ENCODE assay signal across 14 mouse cellular contexts in the genomic region with DNA sequence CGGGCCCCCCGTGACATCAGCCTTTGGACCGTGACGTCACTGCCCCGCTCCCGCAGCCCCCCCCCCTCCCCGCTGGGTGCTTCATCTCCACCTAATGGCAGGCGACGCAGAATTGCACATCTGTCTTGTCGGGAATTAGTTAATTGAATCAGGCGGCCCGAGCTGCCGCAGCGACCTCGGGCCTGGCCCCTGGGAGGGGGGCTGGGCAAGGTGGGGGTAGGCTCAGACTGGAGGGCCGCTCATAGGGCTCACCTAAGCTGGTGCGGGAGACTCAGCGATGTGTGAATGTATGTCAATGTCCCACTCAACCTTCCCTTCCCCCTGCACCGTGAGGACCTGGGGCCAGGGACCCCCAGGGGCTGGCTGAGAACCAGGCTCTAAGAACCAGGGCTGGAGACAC. TPM values are rescaled to one million over a fixed set of nuclear protein-coding genes. Genes with fewer than 3 reads are reported as not detected.
DNase-seq lines count a peak whose midpoint lies in the region; ATAC-seq and TF ChIP-seq lines count a peak whose summit lies in the region.
"Had no signal": no experiment of that assay in that cellular context is flagged by ENCODE, and none has a peak within 500 bp of the region (broad histone marks: within the 10 kb centered on the region; RNA-seq: fewer than 3 reads in every experiment).

No protein-coding gene starts in this region.

- no peaks in the 10 kb centered on the region for H3K9me3 ChIP-seq in kidney, embryonic 15.5 days (replicated peaks)
- H3K9me3 ChIP-seq in embryonic facial prominence, embryonic 15.5 days (replicated peaks) = no peaks in the 10 kb centered on the region
- H3K9me3 ChIP-seq in hindbrain, postnatal 0 days (ENCODE audit: low read length) = no peaks in the 10 kb centered on the region
- no peaks in the 10 kb centered on the region for H3K9me3 ChIP-seq in neural tube, embryonic 13.5 days
- H3K9me3 ChIP-seq in intestine, embryonic 16.5 days (ENCODE audit: control insufficient read depth, low read length) = no peaks in the 10 kb centered on the region

- no peak overlapping the region for H3K4me3 ChIP-seq in kidney, embryonic 15.5 days (replicated peaks)
- H3K4me3 ChIP-seq in embryonic facial prominence, embryonic 15.5 days (replicated peaks) = no peak overlapping the region
- H3K4me3 ChIP-seq in hindbrain, postnatal 0 days (ENCODE audit: low read length) = no peak overlapping the region
- H3K4me3 ChIP-seq in neural tube, embryonic 13.5 days = no peak overlapping the region
- no peak overlapping the region for H3K4me3 ChIP-seq in intestine, embryonic 16.5 days (ENCODE audit: low read length)
- H3K4me3 ChIP-seq: heart, adult 2 months had no signal

- 9% methylated on average over 18 of the region's 19 CpGs for WGBS in kidney, embryonic 15.5 days
- WGBS in embryonic facial prominence, embryonic 15.5 days = 9% methylated on average over 19 of the region's 19 CpGs
- WGBS in hindbrain, postnatal 0 days = 8% methylated on average over 17 of the region's 19 CpGs
- 4% methylated on average over 18 of the region's 19 CpGs for WGBS in neural tube, embryonic 13.5 days
- WGBS in intestine, embryonic 16.5 days = 5% methylated on average over 19 of the region's 19 CpGs

- no peaks in the 10 kb centered on the region for H3K36me3 ChIP-seq in kidney, embryonic 15.5 days
- no peaks in the 10 kb centered on the region for H3K36me3 ChIP-seq in embryonic facial prominence, embryonic 15.5 days
- H3K36me3 ChIP-seq in hindbrain, postnatal 0 days (ENCODE audit: insufficient read depth, low read length) = no peaks in the 10 kb centered on the region
- H3K36me3 ChIP-seq in neural tube, embryonic 13.5 days = no peaks in the 10 kb centered on the region
- H3K36me3 ChIP-seq in intestine, embryonic 16.5 days (ENCODE audit: control insufficient read depth, insufficient read depth, low read length) = no peaks in the 10 kb centered on the region

- peak overlapping the region; percentile 33 for H3K4me2 ChIP-seq in kidney, embryonic 15.5 days
- peak overlapping the region; percentile 17; the same call in 1 of the 2 replicates for H3K4me2 ChIP-seq in embryonic facial prominence, embryonic 15.5 days (replicated peaks)
- H3K4me2 ChIP-seq in hindbrain, postnatal 0 days (ENCODE audit: low read depth, low read length) = 0 out of 2 replicates have a peak overlapping the region, but pooled peaks have one; percentile 18
- peak overlapping the region; percentile 2; the same call in 1 of the 2 replicates for H3K4me2 ChIP-seq in neural tube, embryonic 13.5 days
- no peak overlapping the region for H3K4me2 ChIP-seq in intestine, embryonic 16.5 days (ENCODE audit: low read depth, low read length)

- H3K27ac ChIP-seq in kidney, embryonic 15.5 days = no peak overlapping the region
- no peak overlapping the region for H3K27ac ChIP-seq in embryonic facial prominence, embryonic 15.5 days (replicated peaks)
- no peak overlapping the region for H3K27ac ChIP-seq in hindbrain, postnatal 0 days
- peak overlapping the region; percentile 84 for H3K27ac ChIP-seq in neural tube, embryonic 13.5 days (replicated peaks)
- H3K27ac ChIP-seq in intestine, embryonic 16.5 days (ENCODE audit: low read length) = no peak overlapping the region
- H3K27ac ChIP-seq: heart, adult 2 months had no signal

- no peak for TF ChIP-seq CTCF in hindbrain, postnatal 0 days (IDR thresholded peaks at IDR 0.05; ENCODE audit: low read depth)

- no peak for ATAC-seq in kidney, embryonic 15.5 days (replicated peaks; ENCODE audit: low FRiP score)
- ATAC-seq in embryonic facial prominence, embryonic 15.5 days (ENCODE audit: insufficient number of reproducible peaks, low FRiP score, low TSS enrichment, low read depth) = no peak
- ATAC-seq in hindbrain, postnatal 0 days = peak; percentile 43
- peak; percentile 20 for ATAC-seq in neural tube, embryonic 13.5 days (ENCODE audit: low read depth)
- no peak for ATAC-seq in intestine, embryonic 16.5 days

- H3K27me3 ChIP-seq in kidney, embryonic 15.5 days = peaks cover 85% of the 10 kb centered on the region
- peaks cover 48% of the 10 kb centered on the region for H3K27me3 ChIP-seq in embryonic facial prominence, embryonic 15.5 days
- H3K27me3 ChIP-seq in hindbrain, postnatal 0 days (ENCODE audit: insufficient read depth, low read length) = 0 out of 2 replicates have a peak, but pooled peaks cover 4% of the 10 kb centered on the region
- peaks cover 42% of the 10 kb centered on the region for H3K27me3 ChIP-seq in neural tube, embryonic 13.5 days
- H3K27me3 ChIP-seq in intestine, embryonic 16.5 days (replicated peaks; ENCODE audit: control insufficient read depth, insufficient read depth, low read length) = peaks cover 9% of the 10 kb centered on the region

- H3K9ac ChIP-seq in kidney, embryonic 15.5 days = no peak overlapping the region
- no peak overlapping the region for H3K9ac ChIP-seq in embryonic facial prominence, embryonic 15.5 days
- H3K9ac ChIP-seq in hindbrain, postnatal 0 days (replicated peaks; ENCODE audit: low read length) = no peak overlapping the region
- no peak overlapping the region for H3K9ac ChIP-seq in neural tube, embryonic 13.5 days
- no peak overlapping the region for H3K9ac ChIP-seq in intestine, embryonic 16.5 days (ENCODE audit: low read depth, low read length)

- no peak for DNase-seq in kidney, postnatal 36 days
- peak; percentile 27 for DNase-seq in hindbrain, postnatal 0 days (ENCODE audit: low spot score)
- no peak for DNase-seq in layer of hippocampus, postnatal 25 days (ENCODE audit: extremely low spot score in 1 of 2, low spot score in 1 of 2)
- DNase-seq in thymus, postnatal 0 days (ENCODE audit: low spot score) = no peak
- DNase-seq: cerebellum, postnatal 36 days; heart, adult 2 months; kidney, postnatal 25 days had no signal

- peaks cover 29% of the 10 kb centered on the region for H3K4me1 ChIP-seq in kidney, embryonic 15.5 days
- peaks cover 12% of the 10 kb centered on the region for H3K4me1 ChIP-seq in embryonic facial prominence, embryonic 15.5 days
- H3K4me1 ChIP-seq in hindbrain, postnatal 0 days (ENCODE audit: insufficient read depth, low read length) = no peaks in the 10 kb centered on the region
- H3K4me1 ChIP-seq in neural tube, embryonic 13.5 days (replicated peaks) = peaks cover 64% of the 10 kb centered on the region
- no peaks in the 10 kb centered on the region for H3K4me1 ChIP-seq in intestine, embryonic 16.5 days (ENCODE audit: control insufficient read depth, insufficient read depth, low read length)

RNA-seq across cellular contexts. Expression of gene Prss56, which starts 12.7 kb away (rescaled TPM):
- polyA plus RNA-seq in kidney, embryonic 15.5 days (2015; fragmentation: Nextera tagmentation; extraction: Ambion mirVana) = 0.09 TPM in 1 of 2 replicates, not detected in the other
- polyA plus RNA-seq in embryonic facial prominence, embryonic 15.5 days (2015; fragmentation: Nextera tagmentation; extraction: Ambion mirVana) = 0.20 and 0.21 TPM in 2 replicates
- total RNA-seq in hindbrain, postnatal 0 days (2014; rRNA removed) = 0.29 and 0.31 TPM in 2 replicates
- 0.46 and 0.47 TPM in 2 replicates for polyA plus RNA-seq in hindbrain, postnatal 0 days (2015; fragmentation: Nextera tagmentation; extraction: Ambion mirVana)
- polyA plus RNA-seq in neural tube, embryonic 13.5 days (2015; fragmentation: Nextera tagmentation; extraction: Ambion mirVana) = 6.6 and 7.1 TPM in 2 replicates
- under 1 TPM; 0.34 to 0.42 TPM for total RNA-seq in layer of hippocampus, postnatal 25 days (2021)
- polyA plus RNA-seq in intestine, embryonic 16.5 days (2015; fragmentation: Nextera tagmentation; extraction: Ambion mirVana) = not detected in 2 replicates
- polyA plus RNA-seq in thymus, postnatal 0 days (2015; fragmentation: Nextera tagmentation; extraction: Ambion mirVana) = 0.10 and 0.36 TPM in 2 replicates
- total RNA-seq: CH12.LX; heart, adult 2 months had no signal
- polyA plus RNA-seq: heart, adult 2 months; small intestine, adult 2 months had no signal

RNA-seq across cellular contexts. Expression of gene Ecel1, which starts 14.1 kb away (rescaled TPM):
- 1.3 and 3.8 TPM in 2 replicates for polyA plus RNA-seq in kidney, embryonic 15.5 days (2015; fragmentation: Nextera tagmentation; extraction: Ambion mirVana)
- polyA plus RNA-seq in embryonic facial prominence, embryonic 15.5 days (2015; fragmentation: Nextera tagmentation; extraction: Ambion mirVana) = 1.5 and 1.6 TPM in 2 replicates
- total RNA-seq in hindbrain, postnatal 0 days (2014; rRNA removed) = 45.6 and 50.0 TPM in 2 replicates
- 35.6 and 36.2 TPM in 2 replicates for polyA plus RNA-seq in hindbrain, postnatal 0 days (2015; fragmentation: Nextera tagmentation; extraction: Ambion mirVana)
- 62.4 and 73.8 TPM in 2 replicates for polyA plus RNA-seq in neural tube, embryonic 13.5 days (2015; fragmentation: Nextera tagmentation; extraction: Ambion mirVana)
- 1 to 10 TPM; 1.4 to 3.6 TPM for total RNA-seq in layer of hippocampus, postnatal 25 days (2021)
- polyA plus RNA-seq in intestine, embryonic 16.5 days (2015; fragmentation: Nextera tagmentation; extraction: Ambion mirVana) = 0.95 and 1.1 TPM in 2 replicates
- 0.32 and 0.55 TPM in 2 replicates for polyA plus RNA-seq in thymus, postnatal 0 days (2015; fragmentation: Nextera tagmentation; extraction: Ambion mirVana)
- total RNA-seq: CH12.LX; heart, adult 2 months had no signal

RNA-seq across cellular contexts. Expression of gene Chrnd, which starts 19.9 kb away (rescaled TPM):
- 1.1 and 1.6 TPM in 2 replicates for polyA plus RNA-seq in kidney, embryonic 15.5 days (2015; fragmentation: Nextera tagmentation; extraction: Ambion mirVana)
- polyA plus RNA-seq in embryonic facial prominence, embryonic 15.5 days (2015; fragmentation: Nextera tagmentation; extraction: Ambion mirVana) = 9.0 and 12.3 TPM in 2 replicates
- not detected in 2 replicates for total RNA-seq in hindbrain, postnatal 0 days (2014; rRNA removed)
- not detected in 2 replicates for polyA plus RNA-seq in hindbrain, postnatal 0 days (2015; fragmentation: Nextera tagmentation; extraction: Ambion mirVana)
- 0.31 and 0.62 TPM in 2 replicates for polyA plus RNA-seq in neural tube, embryonic 13.5 days (2015; fragmentation: Nextera tagmentation; extraction: Ambion mirVana)
- not detected for total RNA-seq in layer of hippocampus, postnatal 25 days (2021)
- 0.05 TPM in 1 of 2 replicates, not detected in the other for polyA plus RNA-seq in intestine, embryonic 16.5 days (2015; fragmentation: Nextera tagmentation; extraction: Ambion mirVana)
- polyA plus RNA-seq in thymus, postnatal 0 days (2015; fragmentation: Nextera tagmentation; extraction: Ambion mirVana) = 0.14 and 0.24 TPM in 2 replicates
- total RNA-seq: CH12.LX; heart, adult 2 months; left cerebral cortex, postnatal 36 days had no signal
- polyA plus RNA-seq: heart, adult 2 months had no signal

RNA-seq across cellular contexts. Expression of gene Chrng, which starts 34.0 kb away (rescaled TPM):
- 2.0 and 4.3 TPM in 2 replicates for polyA plus RNA-seq in kidney, embryonic 15.5 days (2015; fragmentation: Nextera tagmentation; extraction: Ambion mirVana)
- 24.4 and 34.2 TPM in 2 replicates for polyA plus RNA-seq in embryonic facial prominence, embryonic 15.5 days (2015; fragmentation: Nextera tagmentation; extraction: Ambion mirVana)
- 0.22 TPM in 1 of 2 replicates, not detected in the other for total RNA-seq in hindbrain, postnatal 0 days (2014; rRNA removed)
- polyA plus RNA-seq in hindbrain, postnatal 0 days (2015; fragmentation: Nextera tagmentation; extraction: Ambion mirVana) = 0.06 TPM in 1 of 2 replicates, not detected in the other
- polyA plus RNA-seq in neural tube, embryonic 13.5 days (2015; fragmentation: Nextera tagmentation; extraction: Ambion mirVana) = 0.57 and 1.7 TPM in 2 replicates
- not detected for total RNA-seq in layer of hippocampus, postnatal 25 days (2021)
- 0.13 and 0.21 TPM in 2 replicates for polyA plus RNA-seq in intestine, embryonic 16.5 days (2015; fragmentation: Nextera tagmentation; extraction: Ambion mirVana)
- polyA plus RNA-seq in thymus, postnatal 0 days (2015; fragmentation: Nextera tagmentation; extraction: Ambion mirVana) = 0.53 and 0.70 TPM in 2 replicates
- total RNA-seq: heart, adult 2 months; left cerebral cortex, postnatal 36 days had no signal
- polyA plus RNA-seq: heart, adult 2 months; small intestine, adult 2 months had no signal

RNA-seq across cellular contexts. Expression of gene Eif4e2, which starts 43.3 kb away (rescaled TPM):
- polyA plus RNA-seq in kidney, embryonic 15.5 days (2015; fragmentation: Nextera tagmentation; extraction: Ambion mirVana) = 164 and 168 TPM in 2 replicates
- 164 and 167 TPM in 2 replicates for polyA plus RNA-seq in embryonic facial prominence, embryonic 15.5 days (2015; fragmentation: Nextera tagmentation; extraction: Ambion mirVana)
- total RNA-seq in hindbrain, postnatal 0 days (2014; rRNA removed) = 60.4 and 68.1 TPM in 2 replicates
- polyA plus RNA-seq in hindbrain, postnatal 0 days (2015; fragmentation: Nextera tagmentation; extraction: Ambion mirVana) = 99.7 and 103 TPM in 2 replicates
- polyA plus RNA-seq in neural tube, embryonic 13.5 days (2015; fragmentation: Nextera tagmentation; extraction: Ambion mirVana) = 108 and 115 TPM in 2 replicates
- 10 to 100 TPM; 59.6 to 66.5 TPM for total RNA-seq in layer of hippocampus, postnatal 25 days (2021)
- 161 and 172 TPM in 2 replicates for polyA plus RNA-seq in intestine, embryonic 16.5 days (2015; fragmentation: Nextera tagmentation; extraction: Ambion mirVana)
- polyA plus RNA-seq in thymus, postnatal 0 days (2015; fragmentation: Nextera tagmentation; extraction: Ambion mirVana) = 167 and 170 TPM in 2 replicates

Comparison
In these comparisons a context has a peak if more than half of its experiments do, and no peak if none do; other contexts are left out.
1. ATAC-seq: peak in hindbrain, postnatal 0 days (single experiment) and neural tube, embryonic 13.5 days (single experiment); none in kidney, embryonic 15.5 days (single experiment), embryonic facial prominence, embryonic 15.5 days (single experiment) and intestine, embryonic 16.5 days (single experiment).